Mouse (Mus musculus) kidney, embryonic 16.5 days (tissue): ENCODE data around the gene Iqca. TPM values are rescaled to one million over a fixed set of nuclear protein-coding genes. Genes with fewer than 3 reads are reported as not detected.

Experiments
- ATAC-seq: fragments of 200-750 bp; cut with Nextera tagmentation; 2 replicates; pipeline ENCODE4 v1.8.0; 2017; ENCODE audit warnings: moderate TSS enrichment; ENCODE audit not compliant: low FRiP score, low TSS enrichment
- H3K27ac ChIP-seq: fragments of 300-500 bp; sonication (generic); 2 replicates; pipeline ENCODE4 v1.5.1; 2014; ENCODE audit warnings: low read length
- H3K27me3 ChIP-seq: fragments of 300-500 bp; sonication (generic); 2 replicates; pipeline ENCODE4 v1.6.1; 2014; ENCODE audit warnings: low read length, control low read depth, mixed read lengths; ENCODE audit not compliant: insufficient read depth
- H3K36me3 ChIP-seq: fragments of 300-500 bp; sonication (generic); 2 replicates; pipeline ENCODE4 v1.6.1; 2014; ENCODE audit warnings: low read length, control low read depth, mixed read lengths; ENCODE audit not compliant: insufficient read depth
- H3K4me1 ChIP-seq: fragments of 300-500 bp; sonication (generic); 2 replicates; pipeline ENCODE4 v1.6.1; 2014; ENCODE audit warnings: low read length, control low read depth, mixed read lengths; ENCODE audit not compliant: insufficient read depth
- H3K4me2 ChIP-seq: fragments of 300-500 bp; sonication (generic); replicated peaks from 2 replicates; pipeline ENCODE4 v1.6.1; 2014; ENCODE audit warnings: low read depth, low read length
- H3K4me3 ChIP-seq: fragments of 300-500 bp; sonication (generic); 2 replicates; pipeline ENCODE4 v1.5.1; 2014; ENCODE audit warnings: mild to moderate bottlenecking, low read length
- H3K9ac ChIP-seq: fragments of 300-500 bp; sonication (generic); replicated peaks from 2 replicates; pipeline ENCODE4 v1.6.1; 2014; ENCODE audit warnings: low read length
- H3K9me3 ChIP-seq: fragments of 300-500 bp; sonication (generic); 2 replicates; pipeline ENCODE4 v1.6.1; 2016; ENCODE audit warnings: low read length, control low read depth
- WGBS: fragments of 180-500 bp; shearing (Covaris S2); extraction: QIAGEN DNeasy Blood & Tissue Kit; methylation state at CpG from one replicate; pipeline ENCODE4 v1.1.7; 2014; 5-methylcytosine and 5-hydroxymethylcytosine counted together
- polyA plus RNA-seq: library from polyadenylated mRNA; unstranded; fragments of >200 nt; fragmentation: Nextera tagmentation; extraction: Ambion mirVana; gene quantifications from 2 replicates; pipeline ENCODE4 v1.2.1, GENCODE M21; 2015

Iqca gene
- polyA plus RNA-seq, 1 experiment from 2014 or later, result 0.34 TPM

- H3K36me3 ChIP-seq, result no peaks in the 10 kb centered on the region
- peak overlapping the region; percentile 29; the same call in 1 of the 2 replicates for H3K4me2 ChIP-seq
- H3K9me3 ChIP-seq, result no peaks in the 10 kb centered on the region
- 9% methylated on average over 20 of the region's 20 CpGs for WGBS
- H3K27me3 ChIP-seq, result peaks cover 8% of the 10 kb centered on the region; the same call in 1 of the 2 replicates
- peaks cover 24% of the 10 kb centered on the region for H3K4me1 ChIP-seq
- ATAC-seq, result peak; percentile 52; the same call in 1 of the 2 replicates
- no peak overlapping the region for H3K27ac ChIP-seq
- H3K4me3 ChIP-seq, result 0 out of 2 replicates have a peak overlapping the region, but pooled peaks have one; percentile 3
- 0 out of 2 replicates have a peak overlapping the region, but pooled peaks have one; percentile 20 for H3K9ac ChIP-seq
These were observed 103.0 kb downstream of the Iqca start for GRCm38 (mm10) chr1:90050046-90050739.

GRCm38 (mm10) chr1:90028305-90028704, 124.9 kb downstream of the Iqca start:
- WGBS, result 58% methylated on average over 2 of the region's 2 CpGs
- Histone ChIP-seq H3K4me2 (no peak overlapping the region), H3K27ac (no peak overlapping the region)

GRCm38 (mm10) chr1:90026945-90027344, 126.3 kb downstream of the Iqca start:
- no peak overlapping the region for H3K4me2 ChIP-seq
- H3K4me1 ChIP-seq, result no peaks in the 10 kb centered on the region
- H3K27ac ChIP-seq, result no peak overlapping the region
- no peaks in the 10 kb centered on the region for H3K27me3 ChIP-seq
- no peak overlapping the region for H3K9ac ChIP-seq
- H3K9me3 ChIP-seq, result no peaks in the 10 kb centered on the region
- no peak overlapping the region for H3K4me3 ChIP-seq
- ATAC-seq, result no peak
- WGBS, result 25% methylated on average over 3 of the region's 3 CpGs
- no peaks in the 10 kb centered on the region for H3K36me3 ChIP-seq

More at GRCm38 (mm10) chr1:90028305-90028704, 124.9 kb downstream of the Iqca start:
- Histone ChIP-seq H3K4me3 (no peak overlapping the region), H3K36me3 (no peaks in the 10 kb centered on the region), H3K4me1 (no peaks in the 10 kb centered on the region), H3K9me3 (no peaks in the 10 kb centered on the region), H3K9ac (no peak overlapping the region), H3K27me3 (no peaks in the 10 kb centered on the region)
- no peak for ATAC-seq

- H3K4me1 ChIP-seq, result no peaks in the 10 kb centered on the region
- 86% methylated on average over 5 of the region's 5 CpGs for WGBS
- H3K4me2 ChIP-seq, result no peak overlapping the region
- no peaks in the 10 kb centered on the region for H3K27me3 ChIP-seq
- no peak overlapping the region for H3K4me3 ChIP-seq
- no peaks in the 10 kb centered on the region for H3K36me3 ChIP-seq
- H3K9ac ChIP-seq, result no peak overlapping the region
- ATAC-seq, result no peak
- H3K9me3 ChIP-seq, result no peaks in the 10 kb centered on the region
- H3K27ac ChIP-seq, result no peak overlapping the region
These were observed 132.9 kb downstream of the Iqca start for GRCm38 (mm10) chr1:90020336-90020735.

- H3K4me3 ChIP-seq, result no peak overlapping the region
- no peaks in the 10 kb centered on the region for H3K4me1 ChIP-seq
- H3K9ac ChIP-seq, result no peak overlapping the region
- H3K27me3 ChIP-seq, result no peaks in the 10 kb centered on the region
- H3K36me3 ChIP-seq, result no peaks in the 10 kb centered on the region
- no peak for ATAC-seq
- H3K9me3 ChIP-seq, result no peaks in the 10 kb centered on the region
- H3K4me2 ChIP-seq, result no peak overlapping the region
- WGBS, result 70% methylated on average over 6 of the region's 6 CpGs
- H3K27ac ChIP-seq, result no peak overlapping the region
These were observed 135.1 kb downstream of the Iqca start for GRCm38 (mm10) chr1:90018071-90018470.

GRCm38 (mm10) chr1:90014446-90014845, 138.8 kb downstream of the Iqca start, which contains the start of gene Asb18:
Gene Asb18, minus strand, starts transcription at chr1:90014666.
- Histone ChIP-seq H3K4me3 (no peak within 1 kb of the TSS), H3K36me3 (no peaks in the 10 kb centered on the region), H3K4me1 (no peaks in the 10 kb centered on the region), H3K27ac (no peak within 1 kb of the TSS), H3K27me3 (no peaks in the 10 kb centered on the region), H3K9me3 (no peaks in the 10 kb centered on the region), H3K4me2 (no peak within 1 kb of the TSS), H3K9ac (no peak within 1 kb of the TSS)
- 78% methylated on average over 5 of the region's 5 CpGs for WGBS
- ATAC-seq, result no peak

GRCm38 (mm10) chr1:90013273-90013672, 139.9 kb downstream of the Iqca start:
- Histone ChIP-seq H3K9ac (no peak overlapping the region), H3K4me3 (no peak overlapping the region), H3K27ac (no peak overlapping the region), H3K27me3 (no peaks in the 10 kb centered on the region), H3K36me3 (no peaks in the 10 kb centered on the region), H3K4me2 (no peak overlapping the region), H3K4me1 (no peaks in the 10 kb centered on the region), H3K9me3 (no peaks in the 10 kb centered on the region)
- WGBS, result 89% methylated on average over 5 of the region's 5 CpGs
- ATAC-seq, result no peak

GRCm38 (mm10) chr1:90012850-90013249, 140.4 kb downstream of the Iqca start:
- H3K9ac ChIP-seq, result no peak overlapping the region
- H3K36me3 ChIP-seq, result no peaks in the 10 kb centered on the region
- H3K4me2 ChIP-seq, result no peak overlapping the region
- H3K9me3 ChIP-seq, result no peaks in the 10 kb centered on the region
- H3K27ac ChIP-seq, result no peak overlapping the region
- 68% methylated on average over 7 of the region's 7 CpGs for WGBS
- ATAC-seq, result no peak
- H3K4me1 ChIP-seq, result no peaks in the 10 kb centered on the region
- no peak overlapping the region for H3K4me3 ChIP-seq
- no peaks in the 10 kb centered on the region for H3K27me3 ChIP-seq

GRCm38 (mm10) chr1:90012168-90012567, 141.0 kb downstream of the Iqca start:
- Histone ChIP-seq H3K9ac (no peak overlapping the region), H3K4me3 (no peak overlapping the region), H3K4me1 (no peaks in the 10 kb centered on the region), H3K9me3 (no peaks in the 10 kb centered on the region), H3K27me3 (no peaks in the 10 kb centered on the region), H3K36me3 (no peaks in the 10 kb centered on the region), H3K4me2 (no peak overlapping the region), H3K27ac (no peak overlapping the region)
- ATAC-seq, result no peak
- WGBS, result 78% methylated on average over 3 of the region's 3 CpGs

GRCm38 (mm10) chr1:90010077-90010476, 143.1 kb downstream of the Iqca start:
- H3K27me3 ChIP-seq, result no peaks in the 10 kb centered on the region
- ATAC-seq, result no peak
- WGBS, result 91% methylated on average over 1 of the region's 1 CpGs
- no peak overlapping the region for H3K27ac ChIP-seq
- H3K9me3 ChIP-seq, result no peaks in the 10 kb centered on the region
- H3K4me2 ChIP-seq, result no peak overlapping the region
- no peaks in the 10 kb centered on the region for H3K36me3 ChIP-seq
- H3K9ac ChIP-seq, result no peak overlapping the region
- no peaks in the 10 kb centered on the region for H3K4me1 ChIP-seq
- H3K4me3 ChIP-seq, result no peak overlapping the region
